Comparison of ENCODE assay signal across 29 mouse cellular contexts in the genomic region with DNA sequence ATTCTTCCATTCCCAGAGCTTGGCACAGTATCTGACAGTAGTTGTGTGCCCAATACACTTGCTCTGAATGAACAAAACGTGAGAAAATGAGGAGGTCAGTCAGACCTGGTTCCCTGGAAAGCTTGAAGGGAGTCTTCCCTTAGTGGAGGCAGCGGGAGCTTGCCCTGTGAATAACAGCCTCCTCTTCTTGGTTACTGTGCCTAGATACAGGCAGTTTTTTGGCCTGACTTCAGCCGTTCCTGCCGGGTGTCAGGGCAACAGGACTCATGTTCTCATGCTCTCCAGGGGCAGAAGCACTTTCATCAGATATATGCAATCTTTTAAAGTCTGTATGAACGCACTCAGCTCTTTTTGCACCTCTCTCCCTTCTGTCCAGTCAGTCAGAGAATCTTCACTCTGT. TPM values are rescaled to one million over a fixed set of nuclear protein-coding genes. Genes with fewer than 3 reads are reported as not detected.
DNase-seq lines count a peak whose midpoint lies in the region; ATAC-seq and TF ChIP-seq lines count a peak whose summit lies in the region.
"Had no signal": no experiment of that assay in that cellular context is flagged by ENCODE, and none has a peak within 500 bp of the region (broad histone marks: within the 10 kb centered on the region; RNA-seq: fewer than 3 reads in every experiment).

No protein-coding gene starts in this region.

- H3K27ac ChIP-seq in midbrain, embryonic 11.5 days (ENCODE audit: low read depth, low read length) = no peak overlapping the region
- H3K27ac ChIP-seq in midbrain, embryonic 16.5 days (ENCODE audit: low read length) = no peak overlapping the region
- H3K27ac ChIP-seq in hindbrain, embryonic 15.5 days (replicated peaks) = peak overlapping the region; percentile 67
- H3K27ac ChIP-seq in neural tube, embryonic 13.5 days (replicated peaks) = peak overlapping the region; percentile 54
- no peak overlapping the region for H3K27ac ChIP-seq in stomach, postnatal 0 days (replicated peaks)
- H3K27ac ChIP-seq: embryonic facial prominence, embryonic 12.5 days; macrophage had no signal

- H3K9me3 ChIP-seq in midbrain, embryonic 11.5 days (ENCODE audit: control insufficient read depth, low read length) = no peaks in the 10 kb centered on the region
- no peaks in the 10 kb centered on the region for H3K9me3 ChIP-seq in midbrain, embryonic 16.5 days (replicated peaks; ENCODE audit: control insufficient read depth, low read length, poor library complexity, severe bottlenecking)
- H3K9me3 ChIP-seq in hindbrain, embryonic 15.5 days = no peaks in the 10 kb centered on the region
- H3K9me3 ChIP-seq in neural tube, embryonic 13.5 days = no peaks in the 10 kb centered on the region
- no peaks in the 10 kb centered on the region for H3K9me3 ChIP-seq in stomach, postnatal 0 days (ENCODE audit: control insufficient read depth, low read length)
- H3K9me3 ChIP-seq: embryonic facial prominence, embryonic 12.5 days had no signal

- DNase-seq in adrenal gland, postnatal 10 days = peak; percentile 13
- DNase-seq in adrenal gland, adult 18-20 months (ENCODE audit: low spot score in 2 of 2) = no peak
- DNase-seq in midbrain, embryonic 11.5 days (ENCODE audit: low spot score, missing footprints) = peak; percentile 74
- DNase-seq in stomach, postnatal 0 days (ENCODE audit: low spot score) = no peak
- DNase-seq in MN1 (ENCODE audit: low spot score) = no peak
- DNase-seq: cerebellum, adult 11-12 months; cerebellum, postnatal 14 days; forebrain, postnatal 0 days; gastrocnemius, postnatal 25 days; kidney, adult 8-10 months; kidney, postnatal 10 days; liver, postnatal 0 days; thymus, postnatal 25 days had no signal

- TF ChIP-seq EP300 in stomach, postnatal 0 days (optimal IDR thresholded peaks at IDR 0.05) = no peak

- no peaks in the 10 kb centered on the region for H3K27me3 ChIP-seq in midbrain, embryonic 11.5 days (ENCODE audit: control insufficient read depth, insufficient read depth, low read length)
- H3K27me3 ChIP-seq in midbrain, embryonic 16.5 days (ENCODE audit: control insufficient read depth, insufficient read depth, low read depth, low read length) = no peaks in the 10 kb centered on the region
- no peaks in the 10 kb centered on the region for H3K27me3 ChIP-seq in hindbrain, embryonic 15.5 days
- H3K27me3 ChIP-seq in neural tube, embryonic 13.5 days = no peaks in the 10 kb centered on the region; the same call in 1 of the 2 replicates
- no peaks in the 10 kb centered on the region for H3K27me3 ChIP-seq in stomach, postnatal 0 days (ENCODE audit: control insufficient read depth, insufficient read depth, low read length)
- H3K27me3 ChIP-seq: embryonic facial prominence, embryonic 12.5 days had no signal

- no peak for ATAC-seq in midbrain, embryonic 11.5 days (ENCODE audit: low FRiP score)
- ATAC-seq in midbrain, embryonic 16.5 days = no peak
- peak; percentile 77 for ATAC-seq in hindbrain, embryonic 15.5 days (ENCODE audit: low FRiP score, low read depth)
- ATAC-seq in neural tube, embryonic 13.5 days (ENCODE audit: low read depth) = peak; percentile 85
- ATAC-seq in stomach, postnatal 0 days (ENCODE audit: low FRiP score, low TSS enrichment) = no peak
- ATAC-seq: forebrain, postnatal 0 days; inflammation-experienced regulatory T-cells, adult 6 months; liver, postnatal 0 days; lung, postnatal 0 days had no signal

- TF ChIP-seq CTCF in stomach, postnatal 0 days (IDR thresholded peaks at IDR 0.05; ENCODE audit: low read depth) = no peak

- no peak overlapping the region for H3K9ac ChIP-seq in midbrain, embryonic 11.5 days (ENCODE audit: low read length)
- H3K9ac ChIP-seq in midbrain, embryonic 16.5 days (ENCODE audit: low read depth, low read length) = no peak overlapping the region
- H3K9ac ChIP-seq in hindbrain, embryonic 15.5 days = no peak overlapping the region
- H3K9ac ChIP-seq in neural tube, embryonic 13.5 days = no peak overlapping the region
- no peak overlapping the region for H3K9ac ChIP-seq in stomach, postnatal 0 days (ENCODE audit: low read length)
- H3K9ac ChIP-seq: embryonic facial prominence, embryonic 12.5 days; forebrain, postnatal 0 days; liver, postnatal 0 days had no signal

- H3K4me3 ChIP-seq in midbrain, embryonic 11.5 days (ENCODE audit: low read depth, low read length) = no peak overlapping the region
- no peak overlapping the region for H3K4me3 ChIP-seq in midbrain, embryonic 16.5 days (ENCODE audit: low read depth, low read length)
- 0 out of 2 replicates have a peak overlapping the region, but pooled peaks have one; percentile 11 for H3K4me3 ChIP-seq in hindbrain, embryonic 15.5 days
- H3K4me3 ChIP-seq in neural tube, embryonic 13.5 days = no peak overlapping the region
- no peak overlapping the region for H3K4me3 ChIP-seq in stomach, postnatal 0 days (ENCODE audit: low read depth, low read length)
- H3K4me3 ChIP-seq: embryonic facial prominence, embryonic 12.5 days; myocyte had no signal

- WGBS in midbrain, embryonic 11.5 days = 79% methylated on average over 5 of the region's 5 CpGs
- 62% methylated on average over 5 of the region's 5 CpGs for WGBS in midbrain, embryonic 16.5 days
- 57% methylated on average over 5 of the region's 5 CpGs for WGBS in hindbrain, embryonic 15.5 days
- 42% methylated on average over 5 of the region's 5 CpGs for WGBS in neural tube, embryonic 13.5 days
- WGBS in stomach, postnatal 0 days = 54% methylated on average over 5 of the region's 5 CpGs

- no peak overlapping the region for H3K4me2 ChIP-seq in midbrain, embryonic 11.5 days
- H3K4me2 ChIP-seq in midbrain, embryonic 16.5 days (ENCODE audit: low read length) = no peak overlapping the region
- peak overlapping the region; percentile 19 for H3K4me2 ChIP-seq in hindbrain, embryonic 15.5 days
- 0 out of 2 replicates have a peak overlapping the region, but pooled peaks have one; percentile 7 for H3K4me2 ChIP-seq in neural tube, embryonic 13.5 days
- H3K4me2 ChIP-seq in stomach, postnatal 0 days (replicated peaks; ENCODE audit: low read depth) = no peak overlapping the region
- H3K4me2 ChIP-seq: embryonic facial prominence, embryonic 12.5 days; liver, embryonic 11.5 days had no signal

- H3K36me3 ChIP-seq in midbrain, embryonic 11.5 days (ENCODE audit: control insufficient read depth, insufficient read depth, low read length) = no peaks in the 10 kb centered on the region
- no peaks in the 10 kb centered on the region for H3K36me3 ChIP-seq in midbrain, embryonic 16.5 days (ENCODE audit: control insufficient read depth, insufficient read depth, low read length)
- no peaks in the 10 kb centered on the region for H3K36me3 ChIP-seq in hindbrain, embryonic 15.5 days
- no peaks in the 10 kb centered on the region for H3K36me3 ChIP-seq in neural tube, embryonic 13.5 days
- no peaks in the 10 kb centered on the region for H3K36me3 ChIP-seq in stomach, postnatal 0 days (ENCODE audit: control insufficient read depth, insufficient read depth, low read length)
- H3K36me3 ChIP-seq: embryonic facial prominence, embryonic 12.5 days had no signal

- H3K4me1 ChIP-seq in midbrain, embryonic 11.5 days (ENCODE audit: control insufficient read depth, insufficient read depth, low read length) = no peaks in the 10 kb centered on the region
- no peaks in the 10 kb centered on the region for H3K4me1 ChIP-seq in midbrain, embryonic 16.5 days (ENCODE audit: control insufficient read depth, insufficient read depth, low read length)
- H3K4me1 ChIP-seq in hindbrain, embryonic 15.5 days (replicated peaks) = 0 out of 2 replicates have a peak, but pooled peaks cover 8% of the 10 kb centered on the region
- peaks cover 16% of the 10 kb centered on the region for H3K4me1 ChIP-seq in neural tube, embryonic 13.5 days (replicated peaks)
- no peaks in the 10 kb centered on the region for H3K4me1 ChIP-seq in stomach, postnatal 0 days (replicated peaks; ENCODE audit: control insufficient read depth, insufficient read depth)
- H3K4me1 ChIP-seq: embryonic facial prominence, embryonic 12.5 days had no signal

RNA-seq across cellular contexts. Expression of gene Gsg1, which starts 25.1 kb away (rescaled TPM):
- total RNA-seq in adrenal gland, postnatal 10 days (2021) = not detected
- not detected for total RNA-seq in adrenal gland, adult 18-20 months (2021)
- 0.16 and 0.48 TPM in 2 replicates for polyA plus RNA-seq in midbrain, embryonic 11.5 days (2014; fragmentation: Nextera tagmentation; extraction: Ambion mirVana)
- 0.25 TPM in 2 replicates for polyA plus RNA-seq in midbrain, embryonic 16.5 days (2015; fragmentation: Nextera tagmentation; extraction: Ambion mirVana)
- 0.33 TPM in 1 of 2 replicates, not detected in the other for polyA plus RNA-seq in hindbrain, embryonic 15.5 days (2015; fragmentation: Nextera tagmentation; extraction: Ambion mirVana)
- 0.33 and 0.61 TPM in 2 replicates for polyA plus RNA-seq in neural tube, embryonic 13.5 days (2015; fragmentation: Nextera tagmentation; extraction: Ambion mirVana)
- polyA plus RNA-seq in stomach, postnatal 0 days (2015; fragmentation: Nextera tagmentation; extraction: Ambion mirVana) = 0.50 and 0.80 TPM in 2 replicates
- total RNA-seq: adrenal gland, postnatal 4 days; gastrocnemius, postnatal 25 days; layer of hippocampus, postnatal 10 days had no signal
- polyA plus RNA-seq: inflammation-experienced regulatory T-cells, adult 6 months had no signal

RNA-seq across cellular contexts. Expression of gene Pbp2, which starts 30.9 kb away (rescaled TPM):
- not detected for total RNA-seq in adrenal gland, postnatal 10 days (2021)
- not detected for total RNA-seq in adrenal gland, adult 18-20 months (2021)
- not detected in 2 replicates for polyA plus RNA-seq in midbrain, embryonic 11.5 days (2014; fragmentation: Nextera tagmentation; extraction: Ambion mirVana)
- polyA plus RNA-seq in midbrain, embryonic 16.5 days (2015; fragmentation: Nextera tagmentation; extraction: Ambion mirVana) = not detected in 2 replicates
- 0.12 TPM in 1 of 2 replicates, not detected in the other for polyA plus RNA-seq in hindbrain, embryonic 15.5 days (2015; fragmentation: Nextera tagmentation; extraction: Ambion mirVana)
- 0.20 TPM in 1 of 2 replicates, not detected in the other for polyA plus RNA-seq in neural tube, embryonic 13.5 days (2015; fragmentation: Nextera tagmentation; extraction: Ambion mirVana)
- polyA plus RNA-seq in stomach, postnatal 0 days (2015; fragmentation: Nextera tagmentation; extraction: Ambion mirVana) = 3.5 and 4.5 TPM in 2 replicates
- total RNA-seq: adrenal gland, postnatal 4 days; forebrain, postnatal 0 days; gastrocnemius, postnatal 25 days; heart, adult 8-10 months; heart, postnatal 25 days had no signal
- polyA plus RNA-seq: embryonic facial prominence, embryonic 12.5 days; forebrain, embryonic 11.5 days; forebrain, postnatal 0 days; heart, embryonic 14.5 days; inflammation-experienced regulatory T-cells, adult 6 months; liver, embryonic 11.5 days; liver, postnatal 0 days; macrophage; stomach, embryonic 14.5 days had no signal

Comparison
In these comparisons a context has a peak if more than half of its experiments do, and no peak if none do; other contexts are left out.
1. DNase-seq: peak in adrenal gland, postnatal 10 days (single experiment) and midbrain, embryonic 11.5 days (single experiment); none in adrenal gland, adult 18-20 months (0 of 2), stomach, postnatal 0 days (single experiment) and MN1 (single experiment).
2. ATAC-seq: peak in hindbrain, embryonic 15.5 days (single experiment) and neural tube, embryonic 13.5 days (single experiment); none in midbrain, embryonic 11.5 days (single experiment), midbrain, embryonic 16.5 days (single experiment) and stomach, postnatal 0 days (single experiment).
3. H3K27ac ChIP-seq: peak in hindbrain, embryonic 15.5 days (single experiment) and neural tube, embryonic 13.5 days (single experiment); none in midbrain, embryonic 11.5 days (single experiment), midbrain, embryonic 16.5 days (single experiment) and stomach, postnatal 0 days (single experiment).
4. H3K4me2 ChIP-seq: peak in hindbrain, embryonic 15.5 days (single experiment) and neural tube, embryonic 13.5 days (single experiment); none in midbrain, embryonic 11.5 days (single experiment), midbrain, embryonic 16.5 days (single experiment) and stomach, postnatal 0 days (single experiment).